ENCODE assay signal across 34 mouse cellular contexts in the genomic region with DNA sequence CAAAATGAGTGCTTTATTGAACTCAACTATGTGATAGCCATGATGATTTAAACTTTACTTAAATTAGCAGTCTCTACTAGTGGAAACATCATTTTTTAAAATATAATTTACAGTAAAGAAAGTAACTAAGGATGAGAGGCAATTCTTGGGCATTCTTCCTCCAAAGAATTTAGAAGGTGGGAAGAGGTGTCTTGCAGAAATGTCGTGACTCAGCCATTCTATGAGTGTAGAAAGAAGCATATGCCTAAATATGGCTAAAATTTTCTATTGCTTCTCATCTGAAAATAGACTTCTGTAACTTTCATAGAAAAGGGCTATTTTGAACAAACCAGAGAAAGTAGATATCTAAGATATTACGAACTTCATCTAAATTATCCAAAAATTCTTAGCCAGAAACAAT.
"Had no signal": no experiment of that assay in that cellular context is flagged by ENCODE, and none has a peak within 500 bp of the region (broad histone marks: within the 10 kb centered on the region; RNA-seq: fewer than 3 reads in every experiment).

No protein-coding gene starts in this region.

- DNase-seq: heart, postnatal 10 days; heart, postnatal 14 days; heart, postnatal 36 days; heart, postnatal 4 days; kidney, adult 11 months; kidney, adult 18-20 months; kidney, adult 2 months; kidney, adult 9 months; kidney, postnatal 10 days; kidney, postnatal 14 days; kidney, postnatal 25 days; kidney, postnatal 36 days; kidney, postnatal 4 days; layer of hippocampus, adult 9-11 months; layer of hippocampus, postnatal 36 days had no signal

- H3K9ac ChIP-seq: heart, embryonic 12.5 days; heart, embryonic 13.5 days; heart, embryonic 15.5 days; hindbrain, embryonic 12.5 days; hindbrain, embryonic 13.5 days; hindbrain, embryonic 14.5 days; hindbrain, embryonic 15.5 days; intestine, embryonic 15.5 days; kidney, embryonic 15.5 days had no signal

- H3K9me3 ChIP-seq: heart, embryonic 10.5 days; heart, embryonic 12.5 days; heart, embryonic 13.5 days; heart, embryonic 15.5 days; hindbrain, embryonic 10.5 days; hindbrain, embryonic 12.5 days; hindbrain, embryonic 13.5 days; hindbrain, embryonic 15.5 days; intestine, embryonic 15.5 days; kidney, embryonic 15.5 days had no signal

- H3K4me1 ChIP-seq: heart, embryonic 10.5 days; heart, embryonic 12.5 days; heart, embryonic 13.5 days; heart, embryonic 15.5 days; hindbrain, embryonic 10.5 days; hindbrain, embryonic 12.5 days; hindbrain, embryonic 13.5 days; hindbrain, embryonic 15.5 days; intestine, embryonic 15.5 days; kidney, embryonic 15.5 days had no signal

- H3K36me3 ChIP-seq: heart, embryonic 10.5 days; heart, embryonic 12.5 days; heart, embryonic 13.5 days; heart, embryonic 15.5 days; hindbrain, embryonic 10.5 days; hindbrain, embryonic 12.5 days; hindbrain, embryonic 13.5 days; hindbrain, embryonic 15.5 days; intestine, embryonic 15.5 days; kidney, embryonic 15.5 days had no signal

- ATAC-seq: hindbrain, embryonic 16.5 days; hindbrain, postnatal 0 days; inflammation-experienced regulatory T-cells, adult 6 months; intestine, embryonic 15.5 days; intestine, embryonic 16.5 days; intestine, postnatal 0 days had no signal

- H3K27me3 ChIP-seq: heart, embryonic 12.5 days; heart, embryonic 13.5 days; heart, embryonic 15.5 days; hindbrain, embryonic 12.5 days; hindbrain, embryonic 13.5 days; hindbrain, embryonic 15.5 days; intestine, embryonic 15.5 days; kidney, embryonic 15.5 days had no signal

- H3K4me3 ChIP-seq: heart, embryonic 10.5 days; heart, embryonic 12.5 days; heart, embryonic 13.5 days; heart, embryonic 15.5 days; hindbrain, embryonic 10.5 days; hindbrain, embryonic 12.5 days; hindbrain, embryonic 13.5 days; hindbrain, embryonic 15.5 days; intestine, embryonic 15.5 days; kidney, embryonic 15.5 days; layer of hippocampus, adult 2 months had no signal

- H3K27ac ChIP-seq: heart, embryonic 10.5 days; heart, embryonic 13.5 days; heart, embryonic 15.5 days; hindbrain, embryonic 10.5 days; hindbrain, embryonic 12.5 days; hindbrain, embryonic 13.5 days; hindbrain, embryonic 14.5 days; hindbrain, embryonic 15.5 days; hindbrain, postnatal 0 days; intestine, embryonic 15.5 days; kidney, embryonic 15.5 days; kidney, postnatal 0 days; layer of hippocampus, adult 2 months had no signal

- H3K4me2 ChIP-seq: heart, embryonic 11.5 days; heart, embryonic 12.5 days; heart, embryonic 13.5 days; heart, embryonic 15.5 days; hindbrain, embryonic 12.5 days; hindbrain, embryonic 13.5 days; hindbrain, embryonic 14.5 days; hindbrain, embryonic 15.5 days; intestine, embryonic 15.5 days; kidney, embryonic 15.5 days had no signal
